Mouse (Mus musculus): ENCODE measurements around the gene Basp1. TPM values are rescaled to one million over a fixed set of nuclear protein-coding genes. Genes with fewer than 3 reads are reported as not detected.
"Not testable (repeated sequence)": the region's sequence is repeated elsewhere in the genome, so short reads cannot be mapped to it uniquely, and the experiment has no call there.

Gene Basp1
- polyA plus RNA-seq (2014; fragmentation: Nextera tagmentation; extraction: Ambion mirVana) = 52.6 and 57.0 TPM in 2 replicates

DNA sequence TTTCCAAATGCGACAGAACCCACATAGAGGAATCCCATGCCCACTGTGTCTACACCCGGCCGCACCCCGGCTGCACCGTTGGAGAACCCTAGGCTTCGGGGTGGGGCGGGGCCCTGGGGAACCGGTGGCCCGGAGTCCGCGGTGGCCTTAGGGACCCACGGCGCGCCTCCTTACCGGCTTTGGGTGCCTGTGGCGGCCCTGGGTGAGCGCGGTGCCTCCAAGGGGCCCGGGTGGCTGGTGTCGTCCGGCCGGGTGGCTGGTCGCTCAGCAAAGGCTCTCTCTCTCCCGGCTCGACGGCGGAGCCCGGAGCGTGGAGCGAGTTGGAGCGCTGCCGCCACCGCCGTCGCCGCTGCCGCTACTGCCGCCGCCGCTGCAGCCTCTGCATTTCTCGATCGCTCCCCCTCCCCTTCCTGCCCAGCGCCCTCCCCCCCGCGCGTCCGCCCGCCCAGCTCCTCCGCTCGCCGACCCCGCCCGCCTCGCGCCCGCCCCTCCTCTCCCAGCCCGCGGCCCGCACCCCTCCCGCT, at the start of gene Basp1:
TSS of gene Basp1 (minus strand) at position 387 of the 524 bp plus-strand sequence.
- Histone ChIP-seq H3K9ac (ENCODE audit: low read depth, low read length) (peak within 1 kb of the TSS; percentile 95), H3K4me2 (ENCODE audit: low read depth, low read length) (peak within 1 kb of the TSS; percentile 80), H3K4me1 (ENCODE audit: control insufficient read depth, insufficient read depth, low read length) (peaks cover 8% of the 10 kb centered on the region), H3K4me3 (ENCODE audit: low read depth, low read length) (peak within 1 kb of the TSS; percentile 95), H3K27ac (replicated peaks; ENCODE audit: low read depth, low read length) (peak within 1 kb of the TSS; percentile 94), H3K9me3 (ENCODE audit: control insufficient read depth, low read length) (no peaks in the 10 kb centered on the region), H3K27me3 (replicated peaks; ENCODE audit: control insufficient read depth, insufficient read depth, low read length) (no peaks in the 10 kb centered on the region), H3K36me3 (ENCODE audit: control insufficient read depth, insufficient read depth, low read length) (no peaks in the 10 kb centered on the region)
- DNase-seq (ENCODE audit: low spot score) (peak; percentile 89), ATAC-seq (ENCODE audit: low read depth) (peak; percentile 48)
- 0% methylated on average over 9 of the region's 60 CpGs for WGBS

DNA sequence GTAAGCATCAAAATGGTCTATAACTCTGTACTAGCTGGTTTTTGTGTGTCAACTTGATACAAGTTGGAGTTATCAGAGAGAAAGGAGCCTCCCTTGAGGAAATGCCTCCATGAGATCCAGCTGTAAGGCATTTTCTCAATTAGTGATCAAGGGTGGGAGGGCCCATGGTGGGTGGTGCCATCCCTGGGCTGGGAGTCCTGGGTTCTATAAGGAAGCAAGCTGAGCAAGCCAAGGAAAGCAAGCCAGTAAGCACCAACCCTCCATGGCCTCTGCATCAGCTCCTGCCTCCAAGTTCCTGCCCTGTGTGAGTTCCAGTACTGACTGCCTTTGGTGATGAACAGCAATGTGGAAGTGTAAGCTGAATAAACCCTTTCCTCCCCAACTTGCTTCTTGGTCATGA, 49.5 kb upstream of the Basp1 start:
- H3K9me3 ChIP-seq (ENCODE audit: control insufficient read depth, low read length); H3K27ac ChIP-seq (replicated peaks; ENCODE audit: low read depth, low read length); H3K4me2 ChIP-seq (ENCODE audit: low read depth, low read length); H3K36me3 ChIP-seq (ENCODE audit: control insufficient read depth, insufficient read depth, low read length); H3K4me1 ChIP-seq (ENCODE audit: control insufficient read depth, insufficient read depth, low read length); H3K9ac ChIP-seq (ENCODE audit: low read depth, low read length); H3K27me3 ChIP-seq (replicated peaks; ENCODE audit: control insufficient read depth, insufficient read depth, low read length); DNase-seq (ENCODE audit: low spot score); H3K4me3 ChIP-seq (ENCODE audit: low read depth, low read length); ATAC-seq (ENCODE audit: low read depth): not testable (repeated sequence)

DNA sequence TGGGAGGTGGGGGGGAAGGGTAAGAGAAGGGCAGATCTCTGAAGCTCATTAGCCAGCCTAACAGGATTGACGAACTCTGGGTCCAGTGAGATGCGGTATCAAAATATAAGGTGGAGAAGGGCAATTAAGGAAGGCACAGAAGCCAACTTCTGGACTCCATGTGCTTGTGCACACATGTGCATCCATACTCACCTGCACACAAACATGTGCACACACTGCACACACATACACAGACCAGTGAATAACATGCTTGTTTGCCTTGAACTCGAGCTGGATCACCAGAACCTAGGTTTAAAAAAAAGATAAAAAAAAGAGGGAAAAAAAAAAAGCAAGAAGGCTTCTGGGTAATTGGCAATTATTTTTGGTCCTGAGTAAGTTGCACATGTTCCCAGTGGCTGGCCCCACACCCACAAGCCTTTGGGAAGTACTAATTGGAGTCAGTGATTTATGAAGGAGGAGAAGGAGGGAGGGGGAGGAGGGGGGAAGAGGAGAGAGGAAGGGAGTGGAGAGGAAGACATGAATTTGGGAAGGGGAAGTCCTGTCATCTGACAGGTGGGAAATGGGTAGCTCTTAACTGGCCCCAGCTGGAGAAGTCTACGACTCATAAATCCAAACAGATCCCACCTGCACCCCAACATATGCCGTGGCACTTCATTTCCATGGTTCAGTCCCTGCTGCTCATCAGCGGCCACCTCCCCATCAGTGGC, 48.6 kb upstream of the Basp1 start:
- H3K9ac ChIP-seq (ENCODE audit: low read depth, low read length) = no peak overlapping the region
- no peak overlapping the region for H3K4me2 ChIP-seq (ENCODE audit: low read depth, low read length)
- H3K27me3 ChIP-seq (replicated peaks; ENCODE audit: control insufficient read depth, insufficient read depth, low read length) = no peaks in the 10 kb centered on the region
- DNase-seq (ENCODE audit: low spot score) (no peak), ATAC-seq (ENCODE audit: low read depth) (no peak; the same call in 1 of the 2 replicates)
- H3K27ac ChIP-seq (replicated peaks; ENCODE audit: low read depth, low read length) = no peak overlapping the region
- H3K4me3 ChIP-seq (ENCODE audit: low read depth, low read length) = no peak overlapping the region
- peaks cover 7% of the 10 kb centered on the region; the same call in 1 of the 2 replicates for H3K4me1 ChIP-seq (ENCODE audit: control insufficient read depth, insufficient read depth, low read length)
- WGBS = 67% methylated on average over 6 of the region's 6 CpGs
- no peaks in the 10 kb centered on the region for H3K36me3 ChIP-seq (ENCODE audit: control insufficient read depth, insufficient read depth, low read length)
- H3K9me3 ChIP-seq (ENCODE audit: control insufficient read depth, low read length) = no peaks in the 10 kb centered on the region

DNA sequence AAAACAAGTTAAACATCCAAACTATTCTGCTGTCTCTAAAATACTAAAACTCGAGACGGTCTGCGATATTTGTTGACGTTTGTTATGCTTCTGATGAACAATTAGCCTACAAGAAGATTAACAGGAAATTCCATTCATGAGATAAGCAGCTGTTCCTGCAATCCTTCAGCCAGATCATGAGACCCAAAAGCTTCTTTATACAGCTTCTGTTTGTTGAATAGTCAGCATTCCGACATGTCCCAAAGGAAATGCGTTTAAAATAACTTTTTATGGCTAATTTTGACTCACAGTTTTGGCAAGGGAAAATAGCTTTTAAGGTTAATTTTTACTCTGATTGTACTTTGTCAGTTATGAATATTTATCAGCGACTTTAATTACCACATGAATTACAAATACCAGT, 46.3 kb upstream of the Basp1 start:
- WGBS = 42% methylated on average over 7 of the region's 7 CpGs
- Histone ChIP-seq H3K4me3 (ENCODE audit: low read depth, low read length) (no peak overlapping the region), H3K27ac (replicated peaks; ENCODE audit: low read depth, low read length) (no peak overlapping the region), H3K4me1 (ENCODE audit: control insufficient read depth, insufficient read depth, low read length) (peaks cover 7% of the 10 kb centered on the region; the same call in 1 of the 2 replicates), H3K36me3 (ENCODE audit: control insufficient read depth, insufficient read depth, low read length) (no peaks in the 10 kb centered on the region), H3K27me3 (replicated peaks; ENCODE audit: control insufficient read depth, insufficient read depth, low read length) (no peaks in the 10 kb centered on the region), H3K9ac (ENCODE audit: low read depth, low read length) (no peak overlapping the region), H3K9me3 (ENCODE audit: control insufficient read depth, low read length) (no peaks in the 10 kb centered on the region), H3K4me2 (ENCODE audit: low read depth, low read length) (no peak overlapping the region)
- ATAC-seq (ENCODE audit: low read depth) = no peak
- DNase-seq (ENCODE audit: low spot score) = peak; percentile 73

DNA sequence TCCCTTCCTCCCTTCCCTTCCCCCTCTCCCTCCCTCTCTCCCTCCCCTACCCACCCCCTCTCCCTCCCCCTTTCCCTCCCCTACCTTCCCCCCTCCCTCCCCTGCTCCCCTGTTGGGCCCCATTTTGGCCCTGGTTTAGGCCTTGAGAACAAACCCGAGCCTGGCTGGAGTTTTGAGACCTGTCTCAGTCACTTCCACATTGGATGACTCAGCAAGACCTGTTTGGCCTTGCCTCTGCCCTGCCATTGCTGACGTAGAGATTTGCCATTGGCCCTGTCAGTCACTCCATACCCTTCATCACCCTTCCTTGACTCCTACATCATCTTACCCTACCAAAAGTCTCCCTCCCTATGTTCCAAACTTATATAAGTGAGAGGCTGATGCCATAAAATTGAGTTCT, 43.9 kb upstream of the Basp1 start:
- ATAC-seq (ENCODE audit: low read depth) (no peak), DNase-seq (ENCODE audit: low spot score) (no peak)
- H3K9ac ChIP-seq (ENCODE audit: low read depth, low read length) = no peak overlapping the region
- WGBS = 71% methylated on average over 2 of the region's 2 CpGs
- H3K27ac ChIP-seq (replicated peaks; ENCODE audit: low read depth, low read length) = no peak overlapping the region
- no peaks in the 10 kb centered on the region for H3K27me3 ChIP-seq (replicated peaks; ENCODE audit: control insufficient read depth, insufficient read depth, low read length)
- peaks cover 7% of the 10 kb centered on the region; the same call in 1 of the 2 replicates for H3K4me1 ChIP-seq (ENCODE audit: control insufficient read depth, insufficient read depth, low read length)
- no peaks in the 10 kb centered on the region for H3K9me3 ChIP-seq (ENCODE audit: control insufficient read depth, low read length)
- H3K4me2 ChIP-seq (ENCODE audit: low read depth, low read length) = no peak overlapping the region
- H3K4me3 ChIP-seq (ENCODE audit: low read depth, low read length) = no peak overlapping the region
- H3K36me3 ChIP-seq (ENCODE audit: control insufficient read depth, insufficient read depth, low read length) = no peaks in the 10 kb centered on the region

DNA sequence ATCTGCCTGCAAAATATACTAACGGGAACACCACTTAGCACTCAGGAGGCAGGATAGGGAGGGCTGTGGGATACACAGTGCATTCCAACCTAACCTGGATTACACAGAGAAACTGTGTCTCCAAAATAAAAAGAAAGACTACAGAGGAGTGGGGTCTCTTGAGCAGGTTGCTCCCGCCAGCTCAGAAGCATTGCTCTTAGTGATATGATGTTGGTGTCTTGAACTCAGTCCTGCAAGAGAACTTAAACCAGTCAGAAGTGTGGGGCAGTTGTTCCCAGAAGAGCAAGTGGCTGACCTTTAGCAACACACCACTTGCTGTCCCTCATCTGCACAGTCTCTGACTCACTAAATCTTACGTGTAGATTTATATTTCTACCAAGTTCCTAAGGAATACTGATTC, 40.0 kb upstream of the Basp1 start:
- ATAC-seq (ENCODE audit: low read depth) (no peak), DNase-seq (ENCODE audit: low spot score) (no peak)
- Histone ChIP-seq H3K27me3 (replicated peaks; ENCODE audit: control insufficient read depth, insufficient read depth, low read length) (no peaks in the 10 kb centered on the region), H3K36me3 (ENCODE audit: control insufficient read depth, insufficient read depth, low read length) (no peaks in the 10 kb centered on the region), H3K4me1 (ENCODE audit: control insufficient read depth, insufficient read depth, low read length) (no peaks in the 10 kb centered on the region), H3K9me3 (ENCODE audit: control insufficient read depth, low read length) (no peaks in the 10 kb centered on the region), H3K27ac (replicated peaks; ENCODE audit: low read depth, low read length) (no peak overlapping the region), H3K9ac (ENCODE audit: low read depth, low read length) (no peak overlapping the region), H3K4me2 (ENCODE audit: low read depth, low read length) (no peak overlapping the region), H3K4me3 (ENCODE audit: low read depth, low read length) (no peak overlapping the region)
- WGBS = 83% methylated on average over 3 of the region's 3 CpGs

DNA sequence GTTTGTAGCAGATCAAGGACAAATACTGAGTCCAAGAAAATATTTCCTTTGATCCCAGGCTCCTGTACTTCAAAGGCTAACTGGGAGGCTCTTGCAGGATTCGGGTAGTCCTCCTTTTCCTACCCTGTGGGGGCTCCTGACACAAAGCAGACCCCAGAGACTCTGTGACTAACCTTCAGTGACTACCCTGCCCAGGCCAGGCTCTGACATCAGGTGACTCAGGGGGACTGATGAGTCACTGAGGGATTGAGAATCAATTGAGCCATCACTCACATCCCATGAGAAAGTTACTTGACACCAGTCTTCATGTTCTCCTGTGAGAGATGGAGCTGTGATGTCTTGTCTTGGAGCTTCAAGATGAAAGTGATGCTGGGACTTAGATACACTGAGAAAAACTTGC, 35.8 kb upstream of the Basp1 start:
- WGBS = 26% methylated on average over 1 of the region's 1 CpGs
- Histone ChIP-seq H3K27me3 (replicated peaks; ENCODE audit: control insufficient read depth, insufficient read depth, low read length) (no peaks in the 10 kb centered on the region), H3K27ac (replicated peaks; ENCODE audit: low read depth, low read length) (no peak overlapping the region), H3K9me3 (ENCODE audit: control insufficient read depth, low read length) (no peaks in the 10 kb centered on the region), H3K4me1 (ENCODE audit: control insufficient read depth, insufficient read depth, low read length) (peaks cover 10% of the 10 kb centered on the region), H3K4me3 (ENCODE audit: low read depth, low read length) (no peak overlapping the region), H3K36me3 (ENCODE audit: control insufficient read depth, insufficient read depth, low read length) (no peaks in the 10 kb centered on the region), H3K9ac (ENCODE audit: low read depth, low read length) (no peak overlapping the region), H3K4me2 (ENCODE audit: low read depth, low read length) (no peak overlapping the region)
- no peak for DNase-seq (ENCODE audit: low spot score)
- ATAC-seq (ENCODE audit: low read depth) = no peak

DNA sequence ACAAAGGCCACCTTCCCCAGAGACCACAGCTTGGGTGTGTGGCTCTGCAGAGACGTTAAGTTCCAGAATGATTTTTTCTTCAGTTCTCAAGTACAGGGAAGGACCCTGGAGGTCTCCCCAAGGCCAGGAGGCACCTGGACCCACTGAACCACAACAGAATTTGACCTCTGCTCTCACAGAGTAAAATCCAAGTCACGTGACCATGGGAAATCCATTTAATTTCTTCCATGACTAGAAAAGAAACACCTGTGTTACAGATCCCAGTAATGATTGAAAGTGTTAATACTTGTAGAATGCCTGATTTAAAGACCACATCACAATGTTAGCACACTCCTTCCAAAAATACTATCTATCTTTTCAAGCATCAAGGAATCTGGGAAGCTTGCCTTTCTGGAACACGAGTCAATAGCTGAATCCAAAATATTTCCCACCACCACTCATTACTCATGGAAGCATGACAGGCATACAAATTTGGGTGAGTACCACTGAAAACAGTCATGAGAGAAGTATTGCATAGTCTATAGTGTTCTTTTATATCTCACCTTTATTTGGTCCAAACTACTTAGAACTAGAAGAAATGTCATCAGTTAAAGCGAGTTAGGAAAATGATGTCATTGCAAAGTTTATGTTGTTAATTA, 35.3 kb upstream of the Basp1 start:
- Histone ChIP-seq H3K27ac (replicated peaks; ENCODE audit: low read depth, low read length) (no peak overlapping the region), H3K36me3 (ENCODE audit: control insufficient read depth, insufficient read depth, low read length) (no peaks in the 10 kb centered on the region), H3K4me3 (ENCODE audit: low read depth, low read length) (no peak overlapping the region), H3K9ac (ENCODE audit: low read depth, low read length) (no peak overlapping the region), H3K9me3 (ENCODE audit: control insufficient read depth, low read length) (no peaks in the 10 kb centered on the region), H3K27me3 (replicated peaks; ENCODE audit: control insufficient read depth, insufficient read depth, low read length) (no peaks in the 10 kb centered on the region), H3K4me1 (ENCODE audit: control insufficient read depth, insufficient read depth, low read length) (peaks cover 10% of the 10 kb centered on the region), H3K4me2 (ENCODE audit: low read depth, low read length) (no peak overlapping the region)
- DNase-seq (ENCODE audit: low spot score) (no peak), ATAC-seq (ENCODE audit: low read depth) (no peak)
- WGBS = 54% methylated on average over 4 of the region's 4 CpGs
